Comparison of ENCODE assay signal across 8 mouse cellular contexts in genomic region chr1:176223196-176223595, GRCm38 (mm10). TPM values are rescaled to one million over a fixed set of nuclear protein-coding genes. Genes with fewer than 3 reads are reported as not detected.
DNase-seq lines count a peak whose midpoint lies in the region; ATAC-seq and TF ChIP-seq lines count a peak whose summit lies in the region.

No protein-coding gene starts in this region.

- H3K79me2 ChIP-seq in MEL (ENCODE audit: control insufficient read depth, insufficient read depth, low read length, poor library complexity), result no peaks in the 10 kb centered on the region

- no peak overlapping the region for H3K4me3 ChIP-seq in MEL (ENCODE audit: control insufficient read depth in 1 of 2, insufficient read depth in 1 of 2, low read depth in 2 of 2, low read length in 2 of 2)
- H3K4me3 ChIP-seq in forebrain, embryonic 11.5 days (ENCODE audit: low read depth, low read length), result no peak overlapping the region
- no peak overlapping the region for H3K4me3 ChIP-seq in lung, embryonic 15.5 days

- no peak for DNase-seq in MEL (ENCODE audit: low read depth, low spot score)
- peak; percentile 81 for DNase-seq in brain, embryonic 14.5 days (ENCODE audit: low read depth)
- DNase-seq in forebrain, embryonic 11.5 days (ENCODE audit: low spot score), result peak; percentile 88
- DNase-seq in heart, postnatal 36 days, result peak; percentile 49 to 71
- peak; percentile 72 for DNase-seq in layer of hippocampus, adult 11-12 months (ENCODE audit: low spot score)
- peak; percentile 16 for DNase-seq in retina, adult 2 months (ENCODE audit: low read depth, low spot score)
- no peak for DNase-seq in adipocyte (ENCODE audit: low spot score)

- H3K4me1 ChIP-seq in MEL (ENCODE audit: control insufficient read depth in 1 of 2, insufficient read depth in 2 of 2, low read length in 2 of 2), result no peaks in the 10 kb centered on the region
- H3K4me1 ChIP-seq in forebrain, embryonic 11.5 days (replicated peaks; ENCODE audit: control insufficient read depth, insufficient read depth, low read length), result no peaks in the 10 kb centered on the region
- no peaks in the 10 kb centered on the region for H3K4me1 ChIP-seq in lung, embryonic 15.5 days

- H3K27me3 ChIP-seq in MEL (ENCODE audit: control insufficient read depth in 1 of 2, insufficient read depth in 2 of 2, low read length in 2 of 2), result no peaks in the 10 kb centered on the region
- no peaks in the 10 kb centered on the region for H3K27me3 ChIP-seq in forebrain, embryonic 11.5 days (ENCODE audit: control insufficient read depth, insufficient read depth, low read length)
- H3K27me3 ChIP-seq in lung, embryonic 15.5 days, result no peaks in the 10 kb centered on the region

- no peak for TF ChIP-seq POLR2A in MEL (IDR thresholded peaks at IDR 0.05; ENCODE audit: control insufficient read depth in 1 of 2, insufficient read depth in 1 of 2, low read depth in 1 of 2, low read length in 2 of 2, poor library complexity in 1 of 2)
- no peak for TF ChIP-seq POLR2A in brain, embryonic 14.5 days (IDR thresholded peaks at IDR 0.05; ENCODE audit: borderline replicate concordance, extremely low read depth, insufficient read depth, insufficient read length, poor library complexity, severe bottlenecking)

- H3K4me2 ChIP-seq in forebrain, embryonic 11.5 days (ENCODE audit: low read depth, low read length, severe bottlenecking), result no peak overlapping the region
- H3K4me2 ChIP-seq in lung, embryonic 15.5 days, result peak overlapping the region; percentile 26; the same call in 1 of the 2 replicates

- ATAC-seq in forebrain, embryonic 11.5 days (replicated peaks; ENCODE audit: low FRiP score), result peak; percentile 81
- peak; percentile 23; the same call in 1 of the 2 replicates for ATAC-seq in lung, embryonic 15.5 days (ENCODE audit: borderline replicate concordance, extremely low read depth, low FRiP score, low TSS enrichment)

- TF ChIP-seq CTCF in MEL (IDR thresholded peaks at IDR 0.05 in 2 of 3, conservative IDR thresholded peaks at IDR 0.05 in 1 of 3; ENCODE audit: control insufficient read depth in 1 of 3, insufficient read depth in 1 of 3, low read depth in 2 of 3, low read length in 3 of 3, poor library complexity in 1 of 3, severe bottlenecking in 1 of 3), result peak; percentile 13 to 60 (median 30); a peak in 5 of 6 replicates
- peak; percentile 95 for TF ChIP-seq CTCF in brain, embryonic 14.5 days (IDR thresholded peaks at IDR 0.05; ENCODE audit: borderline replicate concordance, extremely low read depth, insufficient read depth, insufficient read length)

- H3K9ac ChIP-seq in MEL (ENCODE audit: control insufficient read depth, low read depth, low read length, poor library complexity, severe bottlenecking), result no peak overlapping the region
- H3K9ac ChIP-seq in forebrain, embryonic 11.5 days (ENCODE audit: low read length), result no peak overlapping the region
- H3K9ac ChIP-seq in lung, embryonic 15.5 days, result no peak overlapping the region

- no peaks in the 10 kb centered on the region for H3K9me3 ChIP-seq in MEL (replicated peaks; ENCODE audit: insufficient read depth, low read length)
- H3K9me3 ChIP-seq in forebrain, embryonic 11.5 days (ENCODE audit: control insufficient read depth, low read length), result no peaks in the 10 kb centered on the region
- H3K9me3 ChIP-seq in lung, embryonic 15.5 days, result no peaks in the 10 kb centered on the region

- TF ChIP-seq EP300 in MEL (IDR thresholded peaks at IDR 0.05; ENCODE audit: low read depth in 1 of 2, low read length in 2 of 2), result no peak

- intact Hi-C loops in heart, postnatal 36 days (cut with DNase I), result loop anchor here (1.0 to 2.0 kb wide), 2 partner anchors 476 to 640 kb away; no protein-coding TSS in a partner anchor

- no peak overlapping the region for H3K27ac ChIP-seq in MEL (ENCODE audit: control insufficient read depth, low read depth, low read length)
- H3K27ac ChIP-seq in forebrain, embryonic 11.5 days (ENCODE audit: low read depth, low read length), result no peak overlapping the region
- no peak overlapping the region for H3K27ac ChIP-seq in lung, embryonic 15.5 days

- WGBS in forebrain, embryonic 11.5 days, result 7% methylated on average over 12 of the region's 12 CpGs
- WGBS in lung, embryonic 15.5 days, result 6% methylated on average over 12 of the region's 12 CpGs

- H3K36me3 ChIP-seq in MEL (ENCODE audit: control insufficient read depth in 1 of 2, insufficient read depth in 2 of 2, low read length in 2 of 2), result no peaks in the 10 kb centered on the region
- H3K36me3 ChIP-seq in forebrain, embryonic 11.5 days (ENCODE audit: control insufficient read depth, insufficient read depth, low read length), result no peaks in the 10 kb centered on the region
- no peaks in the 10 kb centered on the region for H3K36me3 ChIP-seq in lung, embryonic 15.5 days

- TF ChIP-seq RAD21 in MEL (IDR thresholded peaks at IDR 0.05; ENCODE audit: low read depth, low read length), result no peak

TF ChIP-seq in MEL, 35 proteins besides CTCF, POLR2A, EP300 and RAD21:
- TF ChIP-seq TAL1 (IDR thresholded peaks at IDR 0.05; ENCODE audit: low read length) (no peak), SMC3 (IDR thresholded peaks at IDR 0.05; ENCODE audit: low read depth, low read length) (peak; percentile 32; the same call in 1 of the 2 replicates)

RNA-seq across cellular contexts. Expression of gene Pld5, which starts 51.9 kb away (rescaled TPM):
- not detected in 2 replicates for total RNA-seq in MEL (2012; rRNA removed)
- polyA plus RNA-seq in MEL (2012; ENCODE audit: insufficient read depth in 1 of 2, insufficient read length in 2 of 2, low read depth in 1 of 2, low replicate concordance in 2 of 2, missing spikeins in 1 of 2), result under 1 TPM in 1 of 2 experiments, not detected in 1; 0.01 TPM
- 1.5 and 4.3 TPM in 2 replicates for polyA plus RNA-seq in brain, embryonic 14.5 days (2012; rRNA removed)
- 1.1 TPM in 2 replicates for polyA plus RNA-seq in forebrain, embryonic 11.5 days (2014; fragmentation: Nextera tagmentation; extraction: Ambion mirVana)
- under 1 TPM in 1 of 2 experiments, not detected in 1; 0.17 TPM for total RNA-seq in heart, postnatal 36 days (2021)
- 0.25 TPM in 2 replicates for polyA plus RNA-seq in lung, embryonic 15.5 days (2015; fragmentation: Nextera tagmentation; extraction: Ambion mirVana)

Comparison
In these comparisons a context has a peak if more than half of its experiments do, and no peak if none do; other contexts are left out.
1. DNase-seq: peak in brain, embryonic 14.5 days (single experiment), forebrain, embryonic 11.5 days (single experiment), heart, postnatal 36 days (2 of 2), layer of hippocampus, adult 11-12 months (single experiment) and retina, adult 2 months (single experiment); none in MEL (single experiment) and adipocyte (single experiment).